Mouse (Mus musculus) v-Abl transformed pro-B cells (cell line): ENCODE measurements around the gene Thbs2.

Source experiments
- in situ Hi-C, 2 experiments: fragments of 400-800 bp; cut with MboI; formaldehyde crosslinking; loops; one replicate each; pipeline ENCODE4 v1.15.1; 2025; ENCODE audit not compliant: unreplicated experiment in 2 of 2

The Thbs2 gene

DNA sequence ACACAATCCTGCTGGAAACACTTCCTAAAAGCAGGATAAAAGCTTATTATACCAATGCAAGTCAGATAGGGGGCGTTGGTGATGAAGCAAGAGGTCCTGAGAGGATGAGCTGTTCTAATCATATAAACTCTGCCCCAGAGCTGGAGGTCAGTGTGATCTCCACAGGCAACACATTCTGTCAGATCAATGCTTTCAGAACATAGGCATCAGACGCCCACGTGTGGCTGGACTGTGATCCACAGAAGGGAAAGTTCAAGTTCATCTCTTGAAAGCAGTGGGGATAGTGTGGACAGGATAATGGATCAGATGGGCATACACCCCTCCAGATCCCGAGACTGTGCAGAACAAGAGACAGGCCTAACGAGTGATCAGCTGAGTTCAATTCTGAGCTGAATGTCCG, 4.2 kb upstream of the Thbs2 start:
- in situ Hi-C loops: no loop called here

- in situ Hi-C loops: no loop called here
These were observed 3.1 kb upstream of the Thbs2 start for GRCm38 (mm10) chr17:14697096-14697495.

GRCm38 (mm10) chr17:14696281-14696795, 2.3 kb upstream of the Thbs2 start:
- in situ Hi-C loops: no loop called here

DNA sequence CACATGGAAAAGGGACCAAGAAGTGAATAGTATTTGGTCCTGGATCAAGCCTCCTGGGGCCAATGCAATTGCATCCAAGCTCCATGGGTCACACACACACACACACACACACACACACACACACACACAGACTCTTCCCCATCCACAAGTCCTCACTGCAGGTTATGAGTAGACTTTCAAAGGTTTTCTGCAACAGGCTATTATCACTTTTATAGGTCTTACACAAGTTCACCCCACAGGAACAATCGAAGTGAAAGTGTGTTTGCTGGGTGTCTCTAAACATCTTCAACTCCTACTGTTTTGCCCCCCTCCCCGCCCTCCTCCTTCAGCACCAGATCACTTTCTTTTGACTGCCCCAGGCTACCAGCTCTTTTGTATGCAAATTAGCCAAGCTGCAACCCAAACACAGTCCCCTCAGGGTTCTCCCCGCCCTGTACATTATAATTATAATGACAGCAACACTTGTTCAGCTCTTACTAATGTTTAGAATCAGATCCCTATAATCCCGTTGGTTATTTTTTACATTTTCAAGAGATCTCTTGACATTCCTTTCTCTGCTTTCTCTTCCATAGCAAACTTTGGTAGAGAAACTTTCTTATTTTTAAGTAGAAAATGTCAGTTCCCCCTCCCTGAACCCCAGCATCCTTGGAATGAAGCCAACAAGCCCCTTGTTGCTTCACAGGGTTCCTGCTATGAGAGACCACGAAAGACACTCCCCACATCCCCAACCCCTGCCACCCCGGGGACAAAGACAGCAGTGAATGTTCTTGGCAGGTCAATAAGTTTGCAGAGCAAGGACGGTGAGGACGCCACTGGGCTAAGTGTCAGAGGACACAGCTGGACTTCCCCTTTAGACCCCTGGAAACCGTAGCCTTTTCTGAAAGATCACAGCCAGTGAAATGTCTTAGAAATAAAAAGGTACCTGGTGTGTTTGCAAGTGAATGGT, 714 bp downstream of the Thbs2 start:
- in situ Hi-C loops: no loop called here

GRCm38 (mm10) chr17:14691901-14692300, 2.1 kb downstream of the Thbs2 start:
- in situ Hi-C loops: no loop called here

- in situ Hi-C loops: no loop called here
These were observed 2.8 kb downstream of the Thbs2 start for GRCm38 (mm10) chr17:14691197-14691596.

GRCm38 (mm10) chr17:14682836-14683235, 11.2 kb downstream of the Thbs2 start:
- in situ Hi-C loops: no loop called here

DNA sequence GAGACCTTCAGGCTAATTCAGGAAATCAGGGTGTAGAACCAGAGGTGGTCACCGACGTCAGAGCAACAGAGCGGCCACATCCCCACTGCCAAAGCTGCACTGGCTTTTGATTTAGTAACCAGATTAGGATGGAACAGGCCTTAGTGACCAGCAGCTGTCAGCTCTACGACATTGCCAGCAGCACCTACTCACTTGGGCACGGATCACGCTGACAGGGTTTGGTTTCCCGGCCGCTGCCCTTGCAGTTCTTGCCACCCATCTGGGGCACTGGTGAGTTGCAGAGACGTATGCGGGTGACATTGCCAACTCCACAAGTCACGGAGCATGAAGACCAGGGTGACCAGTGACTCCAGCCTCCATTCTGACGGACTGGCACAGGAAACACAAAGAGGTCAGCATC, 13.0 kb downstream of the Thbs2 start:
- in situ Hi-C loops: no loop called here

GRCm38 (mm10) chr17:14677198-14677597, 16.8 kb downstream of the Thbs2 start:
- in situ Hi-C loops: no loop called here

- in situ Hi-C loops: no loop called here
These were observed 18.5 kb downstream of the Thbs2 start for GRCm38 (mm10) chr17:14675517-14675916.

- in situ Hi-C loops: no loop called here
These were observed 21.6 kb downstream of the Thbs2 start for GRCm38 (mm10) chr17:14672402-14672801.

GRCm38 (mm10) chr17:14667225-14667624, 26.8 kb downstream of the Thbs2 start:
- in situ Hi-C loops: no loop called here

GRCm38 (mm10) chr17:14666451-14666850, 27.6 kb downstream of the Thbs2 start:
- in situ Hi-C loops: no loop called here

- in situ Hi-C loops: no loop called here
These were observed 30.7 kb downstream of the Thbs2 start for GRCm38 (mm10) chr17:14663366-14663765.

DNA sequence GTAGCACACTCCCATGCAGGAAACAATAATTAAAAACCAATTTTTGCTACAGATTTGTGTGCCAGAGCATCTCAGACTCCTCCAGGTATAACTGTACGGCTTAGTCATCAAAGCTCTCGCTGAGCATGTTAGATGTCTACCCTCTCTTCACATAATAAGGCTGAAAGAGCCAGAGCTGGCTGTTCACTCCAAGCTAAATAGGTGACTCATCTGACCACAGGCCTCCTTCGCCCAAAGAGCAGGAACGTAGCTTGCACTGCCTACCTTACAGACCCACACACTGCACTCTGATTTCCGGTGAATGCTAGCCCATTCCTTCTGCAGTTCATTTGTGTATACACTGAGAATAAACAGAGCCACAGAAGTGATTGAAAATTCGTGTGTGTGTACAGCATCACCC, 31.6 kb downstream of the Thbs2 start:
- in situ Hi-C loops: no loop called here

GRCm38 (mm10) chr17:14659746-14660145, 34.3 kb downstream of the Thbs2 start:
- in situ Hi-C loops: no loop called here

DNA sequence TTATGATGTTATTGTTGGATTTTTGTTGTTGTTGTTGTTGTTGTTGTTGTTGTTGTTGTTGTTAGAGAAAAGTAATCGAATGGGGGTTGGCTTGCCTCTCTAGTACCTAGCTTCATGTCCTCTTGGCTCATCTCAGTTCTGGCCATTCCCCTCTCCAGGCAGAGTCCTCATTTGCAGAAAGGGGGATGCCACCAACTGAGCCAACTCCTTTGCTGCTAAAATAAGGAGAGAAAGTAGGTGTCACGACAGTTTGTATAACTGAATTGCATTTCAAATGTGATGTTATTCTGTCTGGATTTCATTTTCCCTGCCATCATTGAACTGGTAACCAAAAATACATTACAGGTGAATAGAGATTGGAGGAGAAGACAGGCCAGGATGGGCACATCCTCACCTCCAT, 35.9 kb downstream of the Thbs2 start:
- in situ Hi-C loops: no loop called here

GRCm38 (mm10) chr17:14657123-14657522, 36.9 kb downstream of the Thbs2 start:
- in situ Hi-C loops: no loop called here

DNA sequence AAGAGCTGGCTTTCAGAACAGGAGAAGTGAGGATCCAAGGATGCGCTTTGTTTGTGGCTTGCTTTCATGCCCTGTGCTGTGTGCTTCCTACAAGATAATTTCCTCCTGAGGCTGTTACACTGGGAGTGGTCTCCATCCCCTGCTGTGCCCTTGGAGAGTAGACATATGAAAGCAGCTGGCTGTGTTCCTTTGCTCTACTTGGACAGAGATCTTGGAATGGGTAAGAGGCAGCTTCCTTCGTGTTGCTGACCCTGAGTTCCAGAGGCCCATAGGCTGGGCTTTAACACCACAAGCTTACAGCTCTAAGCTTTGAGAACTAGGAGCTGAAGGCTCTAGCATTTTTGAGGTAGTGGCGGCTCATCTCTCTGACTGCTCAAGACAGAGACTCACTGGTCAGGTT, 39.1 kb downstream of the Thbs2 start:
- in situ Hi-C loops: no loop called here

- in situ Hi-C loops: no loop called here
These were observed 42.0 kb downstream of the Thbs2 start for GRCm38 (mm10) chr17:14652013-14652412.

GRCm38 (mm10) chr17:14647996-14648640, 45.9 kb downstream of the Thbs2 start:
- in situ Hi-C loops: no loop called here

DNA sequence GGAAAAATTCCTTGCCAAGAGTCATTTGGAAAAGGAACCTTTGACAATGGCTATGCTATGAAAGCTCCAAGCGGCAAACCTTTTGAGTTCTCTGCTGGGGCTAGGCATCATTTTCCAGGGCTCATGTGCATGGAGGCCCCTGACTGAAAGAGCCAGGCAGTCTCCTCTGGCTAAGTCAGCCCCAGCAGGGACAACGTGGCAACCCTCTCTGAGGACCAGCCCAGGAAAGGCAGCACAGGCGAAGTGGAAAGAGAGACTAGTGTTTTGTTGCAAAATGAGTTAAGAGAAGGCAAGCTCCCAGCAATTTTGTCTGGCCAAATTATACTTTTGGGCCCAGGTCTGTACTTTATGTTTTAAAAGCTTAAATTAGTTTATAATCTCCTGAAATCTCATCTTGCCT, 50.0 kb downstream of the Thbs2 start:
- in situ Hi-C loops: no loop called here
